Mouse (Mus musculus) myocyte (in vitro differentiated cells): ENCODE measurements around the gene Hcfc1. TPM values are rescaled to one million over a fixed set of nuclear protein-coding genes. Genes with fewer than 3 reads are reported as not detected.

Experiments
- H3K27me3 ChIP-seq: one replicate; pipeline ENCODE4 v1.6.1; 2011; ENCODE audit not compliant: control insufficient read depth, insufficient read depth, insufficient read length
- H3K36me3 ChIP-seq: one replicate; pipeline ENCODE4 v1.6.1; 2011; ENCODE audit not compliant: control insufficient read depth, insufficient read depth
- H3K4me2 ChIP-seq: one replicate; pipeline ENCODE4 v1.6.1; 2011; ENCODE audit warnings: low read depth, control low read depth
- H3K4me3 ChIP-seq: one replicate; pipeline ENCODE4 v1.5.1; 2011; ENCODE audit warnings: mild to moderate bottlenecking, control low read depth, moderate library complexity
- H3K79me2 ChIP-seq: one replicate; pipeline ENCODE4 v1.6.1; 2011; ENCODE audit not compliant: control insufficient read depth, insufficient read depth
- H3ac ChIP-seq: one replicate; pipeline ENCODE4 v1.6.1; 2011; ENCODE audit not compliant: control insufficient read depth, insufficient read length
- CEBPB ChIP-seq: IDR thresholded peaks from 2 replicates; pipeline ENCODE4 v1.6.1; 2011; ENCODE audit warnings: mild to moderate bottlenecking, moderate library complexity; ENCODE audit not compliant: poor library complexity, insufficient read depth, severe bottlenecking
- E2F4 ChIP-seq: IDR thresholded peaks from one replicate; pipeline ENCODE4 v1.6.1; 2011; ENCODE audit warnings: mild to moderate bottlenecking, control low read depth, moderate library complexity; ENCODE audit not compliant: insufficient read depth
- MAX ChIP-seq: IDR thresholded peaks from one replicate; pipeline ENCODE4 v1.6.1; 2011; ENCODE audit warnings: low read depth, mild to moderate bottlenecking, control low read depth
- MYOD1 ChIP-seq, 3 experiments: IDR thresholded peaks; one replicate each; pipeline ENCODE4 v1.6.1; 2011; ENCODE audit warnings: control low read depth in 2 of 3, low read depth in 2 of 3, mild to moderate bottlenecking in 2 of 3, moderate library complexity in 1 of 3; ENCODE audit not compliant: insufficient read length in 2 of 3, control insufficient read depth in 1 of 3
- MYOG ChIP-seq, 3 experiments: IDR thresholded peaks; one replicate each; pipeline ENCODE4 v1.6.1; 2011; ENCODE audit warnings: control low read depth in 2 of 3, low read depth in 2 of 3, mild to moderate bottlenecking in 2 of 3; ENCODE audit not compliant: insufficient read length in 2 of 3, control insufficient read depth in 1 of 3, insufficient read depth in 1 of 3
- POLR2A ChIP-seq: IDR thresholded peaks from one replicate; pipeline ENCODE4 v1.6.1; 2011; ENCODE audit warnings: low read depth, mild to moderate bottlenecking, control low read depth, moderate library complexity; ENCODE audit not compliant: insufficient read length
- POLR2AphosphoS2 ChIP-seq: IDR thresholded peaks from one replicate; pipeline ENCODE4 v1.6.1; 2011; ENCODE audit warnings: low read depth, control low read depth; ENCODE audit not compliant: insufficient read length
- REST ChIP-seq: IDR thresholded peaks from one replicate; pipeline ENCODE4 v1.6.1; 2011; ENCODE audit warnings: mild to moderate bottlenecking, control low read depth, moderate library complexity; ENCODE audit not compliant: insufficient read depth, insufficient read length
- SRF ChIP-seq: IDR thresholded peaks from one replicate; pipeline ENCODE4 v1.6.1; 2011; ENCODE audit warnings: low read depth; ENCODE audit not compliant: control insufficient read depth, insufficient read length
- TCF12 ChIP-seq: IDR thresholded peaks from one replicate; pipeline ENCODE4 v1.6.1; 2011; ENCODE audit warnings: mild to moderate bottlenecking, control low read depth; ENCODE audit not compliant: poor library complexity, insufficient read depth, severe bottlenecking
- TCF3 ChIP-seq: IDR thresholded peaks from one replicate; pipeline ENCODE4 v1.6.1; 2011; ENCODE audit warnings: low read depth, control low read depth; ENCODE audit not compliant: insufficient read length
- USF1 ChIP-seq: IDR thresholded peaks from one replicate; pipeline ENCODE4 v1.6.1; 2011; ENCODE audit warnings: low read depth, mild to moderate bottlenecking, control low read depth, moderate library complexity
- polyA plus RNA-seq: library from polyadenylated mRNA; unstranded; fragments of >200 nt; fragmentation: generic; extraction: Trizol; gene quantifications from one replicate; pipeline ENCODE4 v1.2.1, GENCODE M21; 2012; ENCODE audit warnings: missing spikeins

Gene Hcfc1
- polyA plus RNA-seq, 1 experiment = 38.1 TPM

GRCm38 (mm10) chrX:73942294-73942693, 23.9 kb downstream of the Hcfc1 start:
- Histone ChIP-seq H3K4me2 (no peak overlapping the region), H3K36me3 (peaks cover 9% of the 10 kb centered on the region), H3K27me3 (no peaks in the 10 kb centered on the region), H3K79me2 (no peaks in the 10 kb centered on the region), H3ac (no peak overlapping the region), H3K4me3 (no peak overlapping the region)
- TF ChIP-seq MAX (no peak), POLR2AphosphoS2 (no peak), USF1 (no peak), TCF12 (no peak)

DNA sequence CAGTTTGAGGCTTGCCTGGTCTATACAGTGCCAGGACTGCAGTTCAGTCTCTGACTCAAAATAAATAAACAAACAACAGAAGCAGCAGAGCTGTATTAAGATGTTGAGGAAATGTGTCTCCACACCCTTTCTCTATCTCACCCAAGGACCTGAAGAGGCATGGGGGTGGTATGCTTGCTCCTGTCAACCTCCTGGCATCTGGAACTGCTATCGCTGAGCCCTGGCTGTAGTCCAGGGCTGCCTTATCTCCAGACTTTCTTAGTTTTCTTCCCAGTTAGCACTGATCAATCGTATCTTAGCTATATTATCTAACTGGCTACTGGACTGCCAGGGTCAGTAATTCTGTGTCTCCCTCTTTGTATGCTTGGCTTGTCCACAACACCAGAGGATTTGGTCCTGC, 24.3 kb downstream of the Hcfc1 start:
- Histone ChIP-seq H3K4me2 (no peak overlapping the region), H3K79me2 (no peaks in the 10 kb centered on the region), H3K36me3 (peaks cover 7% of the 10 kb centered on the region), H3K4me3 (no peak overlapping the region), H3K27me3 (no peaks in the 10 kb centered on the region), H3ac (no peak overlapping the region)
- no peak for TF ChIP-seq MAX
- TF ChIP-seq USF1 = no peak
- no peak for TF ChIP-seq POLR2AphosphoS2
- no peak for TF ChIP-seq MYOG (IDR thresholded peaks at IDR 0.05; ENCODE audit: control insufficient read depth in 1 of 3, insufficient read depth in 1 of 3, insufficient read length in 2 of 3, low read depth in 2 of 3)
- no peak for TF ChIP-seq TCF3
- TF ChIP-seq E2F4 = no peak
- no peak for TF ChIP-seq SRF
- no peak for TF ChIP-seq REST
- no peak for TF ChIP-seq TCF12
- TF ChIP-seq POLR2A = no peak
- no peak for TF ChIP-seq CEBPB
- no peak for TF ChIP-seq MYOD1 (IDR thresholded peaks at IDR 0.05; ENCODE audit: control insufficient read depth in 1 of 3, insufficient read length in 2 of 3, low read depth in 2 of 3)

- Histone ChIP-seq H3K36me3 (no peaks in the 10 kb centered on the region), H3K79me2 (no peaks in the 10 kb centered on the region), H3K4me2 (no peak overlapping the region), H3K27me3 (no peaks in the 10 kb centered on the region), H3ac (no peak overlapping the region), H3K4me3 (no peak overlapping the region)
- no peak for TF ChIP-seq SRF
- TF ChIP-seq TCF12 = no peak
- TF ChIP-seq CEBPB = no peak
- no peak for TF ChIP-seq TCF3
- TF ChIP-seq MAX = no peak
- TF ChIP-seq POLR2AphosphoS2 = no peak
- no peak for TF ChIP-seq USF1
- no peak for TF ChIP-seq MYOD1 (IDR thresholded peaks at IDR 0.05; ENCODE audit: control insufficient read depth in 1 of 3, insufficient read length in 2 of 3, low read depth in 2 of 3)
- no peak for TF ChIP-seq MYOG (IDR thresholded peaks at IDR 0.05; ENCODE audit: control insufficient read depth in 1 of 3, insufficient read depth in 1 of 3, insufficient read length in 2 of 3, low read depth in 2 of 3)
- TF ChIP-seq REST = no peak
- no peak for TF ChIP-seq POLR2A
- TF ChIP-seq E2F4 = no peak
These were observed 34.3 kb downstream of the Hcfc1 start for GRCm38 (mm10) chrX:73931871-73932270.

- Histone ChIP-seq H3K4me3 (peak within 1 kb of the TSS; percentile 31), H3ac (no peak within 1 kb of the TSS)
These were observed 35.6 kb downstream of the Hcfc1 start, which contains the start of gene Renbp for GRCm38 (mm10) chrX:73930402-73931062. Renbp (minus strand) TSS chrX:73930850.

DNA sequence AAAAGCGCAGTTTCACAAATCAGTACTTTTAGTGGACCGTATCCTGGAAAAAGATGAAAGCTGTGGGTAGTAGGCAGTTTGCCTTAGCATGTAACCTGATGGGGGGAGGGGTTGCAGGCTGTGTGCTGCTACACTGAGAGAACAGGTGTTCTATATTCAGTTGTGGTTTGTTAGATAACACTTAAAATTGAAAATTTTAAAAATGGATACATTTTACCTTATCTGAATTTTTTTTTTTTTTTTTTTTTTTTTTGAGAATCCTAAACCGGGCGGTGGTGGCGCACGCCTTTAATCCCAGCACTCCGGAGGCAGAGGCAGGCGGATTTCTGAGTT, 43.6 kb downstream of the Hcfc1 start:
- peaks cover 6% of the 10 kb centered on the region for H3K79me2 ChIP-seq
- no peak overlapping the region for H3ac ChIP-seq
- H3K4me3 ChIP-seq = peak overlapping the region; percentile 53
- peak overlapping the region; percentile 58 for H3K4me2 ChIP-seq
- H3K36me3 ChIP-seq = no peaks in the 10 kb centered on the region
- TF ChIP-seq MAX = no peak
- TF ChIP-seq TCF12 = no peak
- no peak for TF ChIP-seq MYOD1 (IDR thresholded peaks at IDR 0.05; ENCODE audit: control insufficient read depth in 1 of 3, insufficient read length in 2 of 3, low read depth in 2 of 3)
- TF ChIP-seq POLR2AphosphoS2 = no peak
- no peak for TF ChIP-seq USF1
- TF ChIP-seq POLR2A = no peak
- H3K27me3 ChIP-seq = no peaks in the 10 kb centered on the region

More at GRCm38 (mm10) chrX:73930402-73931062, 35.6 kb downstream of the Hcfc1 start, which contains the start of gene Renbp:
- H3K27me3 ChIP-seq = no peaks in the 10 kb centered on the region
- no peaks in the 10 kb centered on the region for H3K36me3 ChIP-seq
- H3K4me2 ChIP-seq = peak within 1 kb of the TSS; percentile 73
- TF ChIP-seq POLR2A (peak; percentile 45), POLR2AphosphoS2 (no peak), MYOD1 (IDR thresholded peaks at IDR 0.05; ENCODE audit: control insufficient read depth in 1 of 3, insufficient read length in 2 of 3, low read depth in 2 of 3) (no peak)
- H3K79me2 ChIP-seq = no peaks in the 10 kb centered on the region
